ENCODE assay signal across 18 mouse cellular contexts in genomic region chr15:81758701-81759100, GRCm38 (mm10). TPM values are rescaled to one million over a fixed set of nuclear protein-coding genes. Genes with fewer than 3 reads are reported as not detected.
A peak's percentile ranks its signal among the peaks of the same experiment; 100 is the strongest.
DNase-seq lines count a peak whose midpoint lies in the region; ATAC-seq and TF ChIP-seq lines count a peak whose summit lies in the region.
"Had no signal": no experiment of that assay in that cellular context is flagged by ENCODE, and none has a peak within 500 bp of the region (broad histone marks: within the 10 kb centered on the region; RNA-seq: fewer than 3 reads in every experiment).

No protein-coding gene starts in this region.

- no peak overlapping the region for H3K27ac ChIP-seq in kidney, adult 2 months (ENCODE audit: insufficient read depth, low read depth, low read length)
- H3K27ac ChIP-seq in kidney, embryonic 16.5 days (ENCODE audit: low read length) = no peak overlapping the region
- H3K27ac ChIP-seq in embryonic facial prominence, embryonic 10.5 days (replicated peaks) = no peak overlapping the region
- H3K27ac ChIP-seq: embryonic facial prominence, embryonic 15.5 days; forebrain, embryonic 15.5 days; heart, embryonic 13.5 days; hindbrain, embryonic 14.5 days; kidney, postnatal 0 days; limb, embryonic 15.5 days; midbrain, embryonic 12.5 days had no signal

- H3K9ac ChIP-seq in kidney, embryonic 16.5 days (replicated peaks; ENCODE audit: low read length) = no peak overlapping the region
- H3K9ac ChIP-seq: embryonic facial prominence, embryonic 15.5 days; forebrain, embryonic 15.5 days; heart, embryonic 13.5 days; hindbrain, embryonic 14.5 days; limb, embryonic 15.5 days; lung, embryonic 14.5 days; midbrain, embryonic 12.5 days had no signal

- no peak overlapping the region for H3K4me3 ChIP-seq in kidney, adult 2 months (ENCODE audit: insufficient read depth, low read depth, low read length)
- H3K4me3 ChIP-seq in kidney, embryonic 16.5 days (ENCODE audit: low read length) = no peak overlapping the region
- no peak overlapping the region for H3K4me3 ChIP-seq in embryonic facial prominence, embryonic 10.5 days
- H3K4me3 ChIP-seq: embryonic facial prominence, embryonic 15.5 days; forebrain, embryonic 15.5 days; heart, embryonic 13.5 days; limb, embryonic 15.5 days; midbrain, embryonic 12.5 days had no signal

- TF ChIP-seq POLR2A in kidney, adult 2 months (IDR thresholded peaks at IDR 0.05; ENCODE audit: low read depth, low read length) = no peak

- ATAC-seq in kidney, embryonic 16.5 days (ENCODE audit: low FRiP score, low TSS enrichment) = no peak
- ATAC-seq: activated CD4-positive, CD25-positive, alpha-beta regulatory T cell, adult 4 months; forebrain, embryonic 15.5 days had no signal

- H3K4me1 ChIP-seq in kidney, adult 2 months (ENCODE audit: control insufficient read depth, insufficient read depth, low read length) = 0 out of 2 replicates have a peak, but pooled peaks cover 8% of the 10 kb centered on the region
- peaks cover 3% of the 10 kb centered on the region; the same call in 1 of the 2 replicates for H3K4me1 ChIP-seq in kidney, embryonic 16.5 days (ENCODE audit: insufficient read depth, low read length)
- 0 out of 2 replicates have a peak, but pooled peaks cover 14% of the 10 kb centered on the region for H3K4me1 ChIP-seq in embryonic facial prominence, embryonic 10.5 days
- H3K4me1 ChIP-seq: forebrain, embryonic 15.5 days; limb, embryonic 15.5 days; midbrain, embryonic 12.5 days had no signal

- H3K36me3 ChIP-seq in kidney, adult 2 months (ENCODE audit: control insufficient read depth, insufficient read depth, low read length) = no peaks in the 10 kb centered on the region
- H3K36me3 ChIP-seq in kidney, embryonic 16.5 days (ENCODE audit: insufficient read depth, low read length) = peaks cover 8% of the 10 kb centered on the region; the same call in 1 of the 2 replicates
- H3K36me3 ChIP-seq in embryonic facial prominence, embryonic 10.5 days (replicated peaks) = peaks cover 47% of the 10 kb centered on the region
- H3K36me3 ChIP-seq: forebrain, embryonic 15.5 days had no signal

- H3K4me2 ChIP-seq in kidney, embryonic 16.5 days (replicated peaks; ENCODE audit: low read depth, low read length) = no peak overlapping the region
- H3K4me2 ChIP-seq: embryonic facial prominence, embryonic 15.5 days; forebrain, embryonic 15.5 days; heart, embryonic 13.5 days; hindbrain, embryonic 14.5 days; limb, embryonic 15.5 days; lung, embryonic 14.5 days; midbrain, embryonic 12.5 days had no signal

- 45% methylated on average over 5 of the region's 5 CpGs for WGBS in kidney, adult 2 months
- 78% methylated on average over 5 of the region's 5 CpGs for WGBS in kidney, embryonic 16.5 days
- 94% methylated on average over 5 of the region's 5 CpGs for WGBS in embryonic facial prominence, embryonic 10.5 days

- no peaks in the 10 kb centered on the region for H3K27me3 ChIP-seq in kidney, adult 2 months (replicated peaks; ENCODE audit: control insufficient read depth, insufficient read depth, low read length)
- no peaks in the 10 kb centered on the region for H3K27me3 ChIP-seq in kidney, embryonic 16.5 days (ENCODE audit: insufficient read depth, low read length)
- H3K27me3 ChIP-seq in embryonic facial prominence, embryonic 10.5 days (replicated peaks; ENCODE audit: low read depth, poor library complexity, severe bottlenecking) = no peaks in the 10 kb centered on the region
- H3K27me3 ChIP-seq: embryonic facial prominence, embryonic 15.5 days; forebrain, embryonic 15.5 days; heart, embryonic 13.5 days; limb, embryonic 15.5 days; midbrain, embryonic 12.5 days had no signal

- peak; percentile 69 for DNase-seq in kidney, adult 2 months
- peak; percentile 30 for DNase-seq in right cerebral cortex, postnatal 4 days
- DNase-seq in right cerebral cortex, postnatal 10 days (ENCODE audit: low spot score in 2 of 2) = no peak
- peak; percentile 62 to 71 for DNase-seq in cerebellum, postnatal 10 days
- DNase-seq in spleen, adult 12 weeks (ENCODE audit: low spot score) = no peak
- DNase-seq in embryonic facial prominence, embryonic 10.5 days (ENCODE audit: low spot score) = no peak
- DNase-seq: gastrocnemius, postnatal 25 days; lung, embryonic 14.5 days; right cerebral cortex, adult 18-20 months had no signal

- no peak for TF ChIP-seq CTCF in kidney, adult 2 months (conservative IDR thresholded peaks at IDR 0.05; ENCODE audit: insufficient read depth, insufficient read length, low read depth, low read length)

- H3K9me3 ChIP-seq in kidney, embryonic 16.5 days (ENCODE audit: low read length) = no peaks in the 10 kb centered on the region
- H3K9me3 ChIP-seq in embryonic facial prominence, embryonic 10.5 days = 0 out of 2 replicates have a peak, but pooled peaks cover 3% of the 10 kb centered on the region
- H3K9me3 ChIP-seq: embryonic facial prominence, embryonic 15.5 days; forebrain, embryonic 15.5 days; heart, embryonic 13.5 days; limb, embryonic 15.5 days; midbrain, embryonic 12.5 days had no signal

RNA-seq across cellular contexts. Expression of gene Rangap1, which starts 13.4 kb away (rescaled TPM):
- 24.6 and 25.8 TPM in 2 replicates for polyA plus RNA-seq in kidney, adult 2 months (2012; rRNA removed)
- polyA plus RNA-seq in kidney, embryonic 16.5 days (2015; fragmentation: Nextera tagmentation; extraction: Ambion mirVana) = 101 and 109 TPM in 2 replicates
- polyA plus RNA-seq in embryonic facial prominence, embryonic 10.5 days (2016; fragmentation: Nextera tagmentation; extraction: Ambion mirVana) = 161 and 173 TPM in 2 replicates

RNA-seq across cellular contexts. Expression of gene Zc3h7b, which starts 13.8 kb away (rescaled TPM):
- 46.5 and 47.3 TPM in 2 replicates for polyA plus RNA-seq in kidney, adult 2 months (2012; rRNA removed)
- polyA plus RNA-seq in kidney, embryonic 16.5 days (2015; fragmentation: Nextera tagmentation; extraction: Ambion mirVana) = 35.1 and 40.3 TPM in 2 replicates
- 50.3 and 52.0 TPM in 2 replicates for polyA plus RNA-seq in embryonic facial prominence, embryonic 10.5 days (2016; fragmentation: Nextera tagmentation; extraction: Ambion mirVana)

RNA-seq across cellular contexts. Expression of gene Tef, which starts 43.5 kb away (rescaled TPM):
- 121 and 131 TPM in 2 replicates for polyA plus RNA-seq in kidney, adult 2 months (2012; rRNA removed)
- polyA plus RNA-seq in kidney, embryonic 16.5 days (2015; fragmentation: Nextera tagmentation; extraction: Ambion mirVana) = 25.7 and 28.9 TPM in 2 replicates
- 15.9 and 16.0 TPM in 2 replicates for polyA plus RNA-seq in embryonic facial prominence, embryonic 10.5 days (2016; fragmentation: Nextera tagmentation; extraction: Ambion mirVana)

Comparison
In these comparisons a context has a peak if more than half of its experiments do, and no peak if none do; other contexts are left out.
1. DNase-seq: peak in kidney, adult 2 months (single experiment), right cerebral cortex, postnatal 4 days (single experiment) and cerebellum, postnatal 10 days (2 of 2); none in right cerebral cortex, postnatal 10 days (0 of 2), spleen, adult 12 weeks (single experiment) and embryonic facial prominence, embryonic 10.5 days (single experiment).